Mouse (Mus musculus) macrophage (primary cell): ENCODE data around the gene Aqp9. TPM values are rescaled to one million over a fixed set of nuclear protein-coding genes. Genes with fewer than 3 reads are reported as not detected.

Experiments used
- H3K27ac ChIP-seq: fragments of 350-480 bp; formaldehyde crosslinking; 2 replicates; pipeline ENCODE4 v1.9.0; 2021
- H3K36me3 ChIP-seq: fragments of 350-480 bp; formaldehyde crosslinking; 2 replicates; pipeline ENCODE4 v1.9.0; 2021; ENCODE audit errors: inconsistent target
- H3K4me3 ChIP-seq: fragments of 350-480 bp; formaldehyde crosslinking; 2 replicates; pipeline ENCODE4 v1.9.0; 2021; ENCODE audit errors: inconsistent target
- H3K79me2 ChIP-seq: fragments of 350-480 bp; formaldehyde crosslinking; 2 replicates; pipeline ENCODE4 v1.9.0; 2021; ENCODE audit errors: inconsistent target
- WGBS: methylation state at CpG from one replicate; pipeline ENCODE4 v1.1.7; 2026; ENCODE audit warnings: inconsistent platforms; ENCODE audit not compliant: missing documents; 5-methylcytosine and 5-hydroxymethylcytosine counted together
- polyA plus RNA-seq: library from polyadenylated mRNA; stranded (reverse); fragments of 250-400 nt; gene quantifications from 3 replicates; pipeline ENCODE4 v1.2.4, GENCODE M21; 2018; ENCODE audit warnings: inconsistent platforms

Aqp9 gene
- polyA plus RNA-seq, 1 experiment from 2014 or later = 0.23 TPM

DNA sequence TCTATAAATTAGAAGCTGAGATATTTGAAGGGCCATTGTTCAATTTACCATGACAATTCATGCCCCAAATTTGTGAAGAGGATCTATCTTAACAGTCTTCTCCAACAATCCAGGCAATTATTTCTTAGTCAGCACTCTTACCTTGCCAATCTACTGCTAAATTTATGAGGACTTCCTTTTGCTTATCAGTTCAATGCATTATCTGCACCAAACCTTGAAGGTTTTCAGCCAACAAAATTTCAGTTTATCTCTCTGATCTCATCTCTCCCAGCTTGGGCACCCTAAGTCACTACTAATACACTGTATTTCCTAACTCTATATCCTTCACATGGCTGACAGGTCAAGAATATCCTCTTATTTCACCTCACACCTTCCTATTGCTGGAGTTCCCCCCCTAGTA lies 16.8 kb upstream of the Aqp9 start:
- Histone ChIP-seq H3K79me2 (no peaks in the 10 kb centered on the region), H3K36me3 (no peaks in the 10 kb centered on the region), H3K4me3 (no peak overlapping the region), H3K27ac (no peak overlapping the region)

GRCm38 (mm10) chr9:71179964-71180700 lies 11.7 kb upstream of the Aqp9 start:
- Histone ChIP-seq H3K27ac (no peak overlapping the region), H3K36me3 (no peaks in the 10 kb centered on the region), H3K79me2 (no peaks in the 10 kb centered on the region), H3K4me3 (no peak overlapping the region)
- 77% methylated on average over 8 of the region's 8 CpGs for WGBS

DNA sequence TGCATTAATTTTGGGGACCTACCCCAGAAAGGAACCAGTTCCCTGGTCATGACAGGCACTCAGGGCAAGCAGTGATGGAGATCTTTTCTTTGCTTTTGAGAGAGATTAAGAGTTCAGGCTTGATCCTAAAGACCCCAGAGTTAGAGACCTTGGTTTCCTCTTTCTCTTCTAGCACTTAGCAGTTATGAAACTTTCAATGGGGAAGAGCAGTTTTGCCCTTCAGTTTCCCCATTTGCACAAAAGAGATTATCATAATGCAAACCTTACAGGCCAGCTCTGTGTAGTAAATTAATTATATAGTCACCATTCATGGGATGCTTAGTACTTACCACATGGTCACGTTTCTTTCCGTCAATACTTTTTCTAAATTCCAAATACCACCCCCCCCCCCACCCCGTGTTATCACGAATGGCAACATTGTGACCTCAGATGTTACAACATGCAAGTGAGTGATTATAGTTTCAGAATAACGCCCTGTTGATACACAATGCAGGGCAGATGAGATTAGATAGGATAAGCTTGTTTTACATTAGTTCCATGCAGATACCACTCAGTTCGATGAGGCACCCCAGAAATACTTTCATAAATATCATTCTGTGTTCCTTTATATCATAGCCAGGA lies 10.9 kb upstream of the Aqp9 start:
- WGBS = 48% methylated on average over 6 of the region's 6 CpGs
- H3K79me2 ChIP-seq = no peaks in the 10 kb centered on the region
- H3K27ac ChIP-seq = no peak overlapping the region
- H3K4me3 ChIP-seq = no peak overlapping the region
- H3K36me3 ChIP-seq = no peaks in the 10 kb centered on the region

GRCm38 (mm10) chr9:71175686-71176085 lies 7.2 kb upstream of the Aqp9 start:
- WGBS = 100% methylated on average over 1 of the region's 1 CpGs
- Histone ChIP-seq H3K27ac (no peak overlapping the region), H3K36me3 (no peaks in the 10 kb centered on the region), H3K79me2 (no peaks in the 10 kb centered on the region), H3K4me3 (no peak overlapping the region)

GRCm38 (mm10) chr9:71174316-71174975 lies 6.0 kb upstream of the Aqp9 start:
- WGBS = 20% methylated on average over 5 of the region's 5 CpGs
- H3K79me2 ChIP-seq = no peaks in the 10 kb centered on the region
- H3K27ac ChIP-seq = no peak overlapping the region

DNA sequence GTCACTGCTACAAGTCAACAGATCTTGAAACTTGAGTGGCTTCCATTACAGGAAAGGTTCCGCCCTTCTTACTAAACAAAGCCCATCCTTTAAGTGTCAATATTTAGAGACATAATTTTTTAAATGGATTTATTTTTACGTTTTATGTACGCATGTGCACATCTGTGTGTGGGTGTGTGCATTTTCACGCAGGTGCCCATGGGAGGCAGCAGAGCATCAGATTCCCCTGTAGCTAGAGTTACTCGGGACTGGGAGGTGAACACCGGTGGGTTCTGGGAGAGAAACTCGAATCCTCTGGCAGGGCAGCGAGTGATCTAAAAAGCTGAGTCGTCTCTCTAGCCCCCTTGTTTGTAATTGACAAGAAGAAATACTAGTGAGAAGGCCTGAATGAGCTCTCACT lies 5.1 kb upstream of the Aqp9 start:
- no peaks in the 10 kb centered on the region for H3K79me2 ChIP-seq
- H3K27ac ChIP-seq = no peak overlapping the region
- H3K4me3 ChIP-seq = no peak overlapping the region
- WGBS = 87% methylated on average over 9 of the region's 9 CpGs
- no peaks in the 10 kb centered on the region for H3K36me3 ChIP-seq

More at GRCm38 (mm10) chr9:71174316-71174975, 6.0 kb upstream of the Aqp9 start:
- H3K4me3 ChIP-seq = no peak overlapping the region
- no peaks in the 10 kb centered on the region for H3K36me3 ChIP-seq

- Histone ChIP-seq H3K79me2 (no peaks in the 10 kb centered on the region), H3K4me3 (no peak overlapping the region), H3K36me3 (no peaks in the 10 kb centered on the region), H3K27ac (peak overlapping the region; percentile 36)
- WGBS = 65% methylated on average over 2 of the region's 2 CpGs
Observed at GRCm38 (mm10) chr9:71167473-71168215, 838 bp downstream of the Aqp9 start.

- 14% methylated on average over 4 of the region's 5 CpGs for WGBS
- Histone ChIP-seq H3K79me2 (no peaks in the 10 kb centered on the region), H3K4me3 (no peak overlapping the region), H3K36me3 (no peaks in the 10 kb centered on the region), H3K27ac (peak overlapping the region; percentile 36)
Observed at GRCm38 (mm10) chr9:71166871-71167465, 1.5 kb downstream of the Aqp9 start.

DNA sequence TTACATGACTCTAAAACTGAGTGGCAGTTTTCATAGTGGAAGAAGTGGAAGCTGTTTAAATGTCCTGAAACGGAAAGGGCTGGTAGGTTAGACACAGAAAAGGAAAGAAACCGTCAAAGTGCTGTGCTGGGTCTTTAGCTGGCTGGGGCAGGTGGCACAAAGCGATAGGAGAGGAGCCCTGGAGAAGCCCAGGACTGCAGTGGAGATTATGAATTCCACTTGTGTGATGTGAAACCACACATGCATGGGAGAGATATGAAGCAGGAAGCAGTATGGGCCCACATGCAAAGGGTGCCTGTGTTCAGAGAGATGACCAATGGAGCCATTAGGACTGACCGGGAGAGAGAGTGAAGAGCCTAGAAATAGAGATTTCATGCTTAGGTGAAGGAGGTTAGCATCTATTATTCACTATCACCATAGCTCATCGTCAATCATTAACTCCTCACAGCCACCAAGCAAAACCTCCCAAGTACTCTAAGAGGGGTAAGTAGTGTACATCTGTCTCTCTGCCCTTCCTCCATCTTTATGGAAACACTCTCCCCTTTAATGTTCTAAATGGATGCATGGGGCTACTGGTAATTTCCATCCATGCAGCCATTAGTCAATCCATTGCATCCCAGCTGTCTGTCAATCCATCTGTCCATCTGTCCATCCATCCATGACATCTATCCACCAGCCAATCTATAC lies 2.3 kb downstream of the Aqp9 start:
- Histone ChIP-seq H3K79me2 (no peaks in the 10 kb centered on the region), H3K27ac (no peak overlapping the region), H3K4me3 (no peak overlapping the region), H3K36me3 (no peaks in the 10 kb centered on the region)
- WGBS = 66% methylated on average over 5 of the region's 5 CpGs

DNA sequence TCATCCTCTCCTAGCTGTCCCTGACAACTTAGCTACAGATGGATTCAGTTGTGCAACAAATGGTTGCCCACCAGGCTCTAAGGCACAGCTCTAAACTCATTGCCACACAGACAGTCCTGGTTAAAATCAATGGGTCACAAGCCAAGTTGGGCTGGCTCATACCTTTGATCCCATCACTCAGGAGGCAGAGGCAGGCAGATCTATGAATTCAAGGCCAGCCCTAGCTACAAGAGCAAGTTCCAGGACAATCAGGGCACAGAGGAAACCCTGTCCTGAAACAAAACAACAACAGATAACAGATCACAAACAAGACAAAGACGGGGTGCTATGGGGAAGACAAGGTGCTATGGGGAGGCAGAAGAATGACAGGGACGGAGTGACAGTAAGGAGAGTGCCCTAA lies 3.0 kb downstream of the Aqp9 start:
- 87% methylated on average over 2 of the region's 2 CpGs for WGBS
- H3K4me3 ChIP-seq = no peak overlapping the region
- no peak overlapping the region for H3K27ac ChIP-seq
- no peaks in the 10 kb centered on the region for H3K36me3 ChIP-seq
- H3K79me2 ChIP-seq = no peaks in the 10 kb centered on the region

- H3K4me3 ChIP-seq = no peak overlapping the region
- H3K27ac ChIP-seq = no peak overlapping the region
- no peaks in the 10 kb centered on the region for H3K36me3 ChIP-seq
- no peaks in the 10 kb centered on the region for H3K79me2 ChIP-seq
- 8% methylated on average over 6 of the region's 6 CpGs for WGBS
Observed at GRCm38 (mm10) chr9:71165061-71165460, 3.4 kb downstream of the Aqp9 start.

DNA sequence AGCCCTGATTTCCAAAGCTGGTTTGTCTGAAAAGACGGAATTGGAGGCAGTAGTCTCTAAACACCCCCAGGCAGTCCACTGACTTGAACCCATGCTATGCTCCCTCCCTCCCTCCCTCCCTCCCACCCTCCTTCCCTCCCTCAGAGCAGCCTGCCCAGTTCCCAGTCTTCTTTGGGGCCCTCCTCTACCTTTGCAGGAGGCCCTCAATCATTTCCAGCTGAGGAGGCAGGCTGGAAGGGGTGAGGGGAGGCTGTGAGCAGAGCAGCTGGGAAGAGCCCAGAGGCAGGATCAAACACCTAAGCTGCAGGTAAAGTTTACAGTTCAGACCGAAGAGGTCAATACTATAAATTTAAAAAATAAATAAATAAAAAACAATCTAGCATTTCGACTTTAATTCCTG lies 4.1 kb downstream of the Aqp9 start:
- Histone ChIP-seq H3K4me3 (no peak overlapping the region), H3K79me2 (no peaks in the 10 kb centered on the region)
- WGBS = 72% methylated on average over 2 of the region's 3 CpGs

DNA sequence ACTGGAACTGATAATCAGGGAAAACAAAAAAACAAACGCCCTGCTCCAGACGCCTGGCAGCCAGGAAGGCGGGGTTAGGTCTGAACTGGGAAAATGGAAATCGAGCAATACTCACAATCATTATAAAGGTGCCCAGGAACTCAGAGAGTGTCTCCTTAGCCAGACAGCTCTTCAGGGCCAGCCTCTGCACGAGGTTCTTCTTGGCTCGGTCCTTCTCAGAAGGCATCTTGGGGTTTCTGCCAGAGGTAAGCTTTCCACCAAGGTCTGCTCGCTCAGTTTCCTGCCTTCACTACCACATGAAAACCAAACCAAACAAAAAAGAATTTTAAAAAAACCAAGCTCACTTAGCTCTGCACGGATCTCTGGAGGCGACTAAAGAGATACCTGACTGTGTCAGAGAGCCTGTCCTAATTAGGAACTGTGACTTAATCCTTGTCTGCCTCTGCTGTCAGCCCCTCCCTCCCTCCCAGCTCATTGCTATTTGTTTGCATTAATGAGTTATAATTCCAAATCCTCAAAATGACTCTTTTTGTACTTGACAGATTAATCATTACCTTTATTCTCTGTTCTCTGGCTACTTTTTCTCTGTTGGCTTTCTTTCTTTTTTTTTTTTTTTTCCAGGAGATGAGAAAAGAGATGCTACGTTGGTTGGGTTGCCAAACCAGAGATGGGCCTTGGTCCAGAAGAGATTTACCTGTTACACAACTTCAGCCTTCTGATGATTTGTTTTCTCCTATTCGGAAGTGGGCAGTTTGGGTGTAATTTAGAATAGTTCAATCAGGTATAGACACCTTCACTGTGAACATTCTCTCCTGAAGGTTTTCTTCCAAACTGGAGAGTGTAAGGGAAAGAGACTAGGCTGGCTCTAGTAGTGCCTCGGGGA lies 5.4 kb downstream of the Aqp9 start:
- H3K79me2 ChIP-seq = no peaks in the 10 kb centered on the region
- WGBS = 31% methylated on average over 10 of the region's 12 CpGs
- no peak overlapping the region for H3K4me3 ChIP-seq
- peak overlapping the region; percentile 60 for H3K27ac ChIP-seq
- H3K36me3 ChIP-seq = no peaks in the 10 kb centered on the region

More for the DNA sequence above, 4.1 kb downstream of the Aqp9 start:
- H3K27ac ChIP-seq = no peak overlapping the region
- H3K36me3 ChIP-seq = no peaks in the 10 kb centered on the region
